Mouse (Mus musculus) kidney, embryonic 14.5 days (tissue): ENCODE data around the gene Nol11. TPM values are rescaled to one million over a fixed set of nuclear protein-coding genes. Genes with fewer than 3 reads are reported as not detected.
A peak's percentile ranks its signal among the peaks of the same experiment; 100 is the strongest.

ENCODE experiments used
- ATAC-seq: fragments of 200-750 bp; cut with Nextera tagmentation; 2 replicates; pipeline ENCODE4 v1.8.0; 2017; ENCODE audit warnings: moderate number of reproducible peaks, mild to moderate bottlenecking, moderate TSS enrichment, moderate library complexity; ENCODE audit not compliant: low FRiP score, low TSS enrichment
- H3K27ac ChIP-seq: fragments of 300-500 bp; sonication (generic); 2 replicates; pipeline ENCODE4 v1.5.1; 2014; ENCODE audit warnings: low read depth, mild to moderate bottlenecking, low read length, moderate library complexity, mixed read lengths
- H3K27me3 ChIP-seq: fragments of 300-500 bp; sonication (generic); 2 replicates; pipeline ENCODE4 v1.6.1; 2014; ENCODE audit warnings: mild to moderate bottlenecking, low read length; ENCODE audit not compliant: control insufficient read depth, insufficient read depth
- H3K36me3 ChIP-seq: fragments of 300-500 bp; sonication (generic); 2 replicates; pipeline ENCODE4 v1.6.1; 2014; ENCODE audit warnings: low read length, mixed read lengths; ENCODE audit not compliant: control insufficient read depth, insufficient read depth
- H3K4me1 ChIP-seq: fragments of 300-500 bp; sonication (generic); 2 replicates; pipeline ENCODE4 v1.6.1; 2014; ENCODE audit warnings: low read length, mixed read lengths; ENCODE audit not compliant: control insufficient read depth, insufficient read depth
- H3K4me2 ChIP-seq: fragments of 300-500 bp; sonication (generic); replicated peaks from 2 replicates; pipeline ENCODE4 v1.6.1; 2014; ENCODE audit warnings: low read depth, mild to moderate bottlenecking, low read length
- H3K4me3 ChIP-seq: fragments of 300-500 bp; sonication (generic); 2 replicates; pipeline ENCODE4 v1.5.1; 2014; ENCODE audit warnings: mild to moderate bottlenecking, low read length
- H3K9ac ChIP-seq: fragments of 300-500 bp; sonication (generic); 2 replicates; pipeline ENCODE4 v1.6.1; 2014; ENCODE audit warnings: low read depth, mild to moderate bottlenecking, low read length, moderate library complexity
- H3K9me3 ChIP-seq: fragments of 300-500 bp; sonication (generic); 2 replicates; pipeline ENCODE4 v1.6.1; 2016; ENCODE audit warnings: low read length; ENCODE audit not compliant: control insufficient read depth
- WGBS: fragments of 180-500 bp; shearing (Covaris S2); extraction: QIAGEN DNeasy Blood & Tissue Kit; methylation state at CpG from one replicate; pipeline ENCODE4 v1.1.7; 2014; 5-methylcytosine and 5-hydroxymethylcytosine counted together
- polyA plus RNA-seq: library from polyadenylated mRNA; unstranded; fragments of >200 nt; fragmentation: Nextera tagmentation; extraction: Ambion mirVana; gene quantifications from 2 replicates; pipeline ENCODE4 v1.2.1, GENCODE M21; 2014

Nol11 gene
- polyA plus RNA-seq, result 53.7 and 70.4 TPM in 2 replicates

GRCm38 (mm10) chr11:107188565-107189552 lies at the start of gene Nol11:
Gene Nol11 (minus strand): TSS chr11:107189381.
- no peaks in the 10 kb centered on the region for H3K9me3 ChIP-seq
- H3K4me3 ChIP-seq, result peak within 1 kb of the TSS; percentile 92
- H3K9ac ChIP-seq, result peak within 1 kb of the TSS; percentile 82
- peak; percentile 94 for ATAC-seq
- H3K36me3 ChIP-seq, result peaks cover 25% of the 10 kb centered on the region
- peaks cover 5% of the 10 kb centered on the region; the same call in 1 of the 2 replicates for H3K4me1 ChIP-seq
- H3K27me3 ChIP-seq, result no peaks in the 10 kb centered on the region
- H3K27ac ChIP-seq, result peak within 1 kb of the TSS; percentile 62; the same call in 1 of the 2 replicates
- peak within 1 kb of the TSS; percentile 56 for H3K4me2 ChIP-seq
- WGBS, result under 1% methylated on average over 62 of the region's 62 CpGs

- Histone ChIP-seq H3K4me2 (no peak overlapping the region), H3K4me1 (no peaks in the 10 kb centered on the region), H3K9me3 (no peaks in the 10 kb centered on the region), H3K4me3 (no peak overlapping the region), H3K27ac (no peak overlapping the region), H3K36me3 (no peaks in the 10 kb centered on the region; the same call in 1 of the 2 replicates), H3K27me3 (no peaks in the 10 kb centered on the region), H3K9ac (no peak overlapping the region)
- no peak for ATAC-seq
- 92% methylated on average over 6 of the region's 6 CpGs for WGBS
Observed at GRCm38 (mm10) chr11:107238506-107238905, 49.3 kb upstream of the Nol11 start.

GRCm38 (mm10) chr11:107237532-107237931 lies 48.4 kb upstream of the Nol11 start:
- Histone ChIP-seq H3K36me3 (no peaks in the 10 kb centered on the region; the same call in 1 of the 2 replicates), H3K4me3 (no peak overlapping the region), H3K4me1 (no peaks in the 10 kb centered on the region), H3K4me2 (no peak overlapping the region), H3K9ac (no peak overlapping the region), H3K27ac (no peak overlapping the region), H3K9me3 (no peaks in the 10 kb centered on the region), H3K27me3 (no peaks in the 10 kb centered on the region)
- no peak for ATAC-seq
- WGBS, result 91% methylated on average over 4 of the region's 4 CpGs

GRCm38 (mm10) chr11:107233252-107233890 lies 44.2 kb upstream of the Nol11 start:
- no peak for ATAC-seq
- H3K4me3 ChIP-seq, result no peak overlapping the region
- H3K9me3 ChIP-seq, result peaks cover 3% of the 10 kb centered on the region; the same call in 1 of the 2 replicates
- no peak overlapping the region for H3K4me2 ChIP-seq
- no peaks in the 10 kb centered on the region for H3K27me3 ChIP-seq
- H3K4me1 ChIP-seq, result no peaks in the 10 kb centered on the region
- 64% methylated on average over 5 of the region's 5 CpGs for WGBS
- peaks cover 2% of the 10 kb centered on the region; the same call in 1 of the 2 replicates for H3K36me3 ChIP-seq
- H3K27ac ChIP-seq, result no peak overlapping the region
- no peak overlapping the region for H3K9ac ChIP-seq

- Histone ChIP-seq H3K27me3 (no peaks in the 10 kb centered on the region), H3K4me1 (no peaks in the 10 kb centered on the region), H3K9me3 (peaks cover 3% of the 10 kb centered on the region; the same call in 1 of the 2 replicates), H3K36me3 (peaks cover 2% of the 10 kb centered on the region; the same call in 1 of the 2 replicates), H3K4me3 (no peak overlapping the region), H3K9ac (no peak overlapping the region), H3K27ac (no peak overlapping the region), H3K4me2 (no peak overlapping the region)
- no peak for ATAC-seq
- 32% methylated on average over 10 of the region's 10 CpGs for WGBS
Observed at GRCm38 (mm10) chr11:107230128-107230527, 40.9 kb upstream of the Nol11 start.

GRCm38 (mm10) chr11:107226431-107226830 lies 37.2 kb upstream of the Nol11 start:
- no peak overlapping the region for H3K9ac ChIP-seq
- no peaks in the 10 kb centered on the region for H3K27me3 ChIP-seq
- no peaks in the 10 kb centered on the region for H3K9me3 ChIP-seq
- no peak overlapping the region for H3K4me3 ChIP-seq
- no peaks in the 10 kb centered on the region; the same call in 1 of the 2 replicates for H3K36me3 ChIP-seq
- no peak overlapping the region for H3K4me2 ChIP-seq
- H3K4me1 ChIP-seq, result no peaks in the 10 kb centered on the region
- 90% methylated on average over 1 of the region's 1 CpGs for WGBS
- ATAC-seq, result no peak
- no peak overlapping the region for H3K27ac ChIP-seq

- ATAC-seq, result no peak
Observed at GRCm38 (mm10) chr11:107226013-107226412, 36.8 kb upstream of the Nol11 start.

GRCm38 (mm10) chr11:107225301-107225700 lies 36.1 kb upstream of the Nol11 start:
- H3K9ac ChIP-seq, result no peak overlapping the region
- 85% methylated on average over 5 of the region's 5 CpGs for WGBS
- no peak for ATAC-seq
- no peaks in the 10 kb centered on the region; the same call in 1 of the 2 replicates for H3K36me3 ChIP-seq
- no peaks in the 10 kb centered on the region for H3K9me3 ChIP-seq
- no peak overlapping the region for H3K27ac ChIP-seq
- no peak overlapping the region for H3K4me3 ChIP-seq
- no peaks in the 10 kb centered on the region for H3K27me3 ChIP-seq
- H3K4me1 ChIP-seq, result no peaks in the 10 kb centered on the region
- no peak overlapping the region for H3K4me2 ChIP-seq

More at GRCm38 (mm10) chr11:107226013-107226412, 36.8 kb upstream of the Nol11 start:
- no peak overlapping the region for H3K4me3 ChIP-seq
- H3K4me1 ChIP-seq, result no peaks in the 10 kb centered on the region
- H3K27me3 ChIP-seq, result no peaks in the 10 kb centered on the region
- H3K4me2 ChIP-seq, result no peak overlapping the region
- H3K9me3 ChIP-seq, result no peaks in the 10 kb centered on the region
- no peaks in the 10 kb centered on the region; the same call in 1 of the 2 replicates for H3K36me3 ChIP-seq
- H3K9ac ChIP-seq, result no peak overlapping the region
- WGBS, result 93% methylated on average over 10 of the region's 10 CpGs
- no peak overlapping the region for H3K27ac ChIP-seq
